Mouse (Mus musculus): ENCODE data around the gene Ptprn2.

Ptprn2 gene

DNA sequence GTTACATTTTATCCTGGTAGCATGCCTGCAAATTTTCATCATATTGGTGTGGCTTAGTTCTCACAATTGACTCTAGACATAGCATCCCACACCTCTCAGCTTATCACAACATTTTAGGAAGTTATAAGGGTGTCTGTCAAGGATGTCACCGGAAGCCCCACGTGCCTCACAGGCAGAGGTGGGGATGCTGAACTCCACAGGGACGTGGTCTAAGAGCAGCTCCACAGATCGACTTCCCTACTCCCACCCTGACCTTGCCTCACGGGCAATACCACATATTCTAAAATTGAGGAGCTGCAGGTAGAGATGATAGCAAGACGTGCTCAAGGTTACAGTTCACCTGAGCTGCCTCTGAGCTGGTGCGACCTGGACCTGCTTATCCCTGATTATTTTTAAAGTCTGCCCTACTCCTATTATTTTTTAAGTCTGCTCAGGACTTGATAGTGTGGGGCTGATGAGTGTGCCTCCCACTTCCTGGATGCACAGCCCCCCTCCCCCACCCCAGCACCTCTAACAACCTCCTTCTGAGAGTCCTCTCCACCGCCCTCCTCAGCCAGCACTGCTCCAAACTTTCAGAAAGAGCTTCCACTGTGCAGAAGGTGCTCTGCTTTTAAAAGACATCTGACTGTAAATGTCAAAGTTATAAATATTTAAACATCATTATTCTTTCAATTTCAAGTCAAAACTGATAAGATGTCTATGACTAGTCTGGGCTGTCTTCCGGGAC lies 672.3 kb downstream of the Ptprn2 start:
- in situ Hi-C loops (cut with MseI, MboI) = no loop called here

DNA sequence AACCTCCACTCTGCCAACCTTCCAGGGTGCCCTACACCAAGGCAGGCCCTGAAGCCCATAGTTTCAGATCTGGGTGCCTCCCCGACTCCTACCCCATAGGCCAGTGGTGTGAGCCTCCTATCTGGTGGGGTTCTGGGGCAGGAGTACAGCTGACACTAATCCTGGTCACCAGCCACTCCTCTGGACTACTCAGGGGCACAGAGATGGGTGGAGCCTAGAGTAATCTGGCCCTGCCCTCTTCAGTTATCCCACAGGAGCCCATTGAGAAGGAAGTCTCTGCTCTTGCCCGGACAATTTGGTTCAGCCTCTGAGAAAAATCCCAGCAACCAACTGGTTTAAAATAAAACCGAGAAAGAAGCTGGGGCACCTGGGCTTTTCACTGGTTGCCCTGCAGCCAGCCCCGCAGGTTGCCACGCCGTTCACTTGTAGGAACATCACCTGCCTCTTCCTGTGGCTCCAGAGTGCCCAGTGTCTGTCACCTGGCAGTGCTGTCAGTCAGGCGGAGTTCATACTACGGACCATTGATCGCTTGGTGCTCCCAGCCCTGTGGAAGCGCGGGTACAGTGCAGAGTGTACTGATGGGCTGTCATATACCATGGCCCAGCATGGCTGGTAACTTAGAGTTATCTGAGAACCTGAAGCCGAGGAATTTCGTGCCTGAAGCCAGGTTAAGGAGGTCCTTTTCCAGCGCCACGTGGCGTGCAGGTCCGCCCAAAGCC lies 673.6 kb downstream of the Ptprn2 start:
- in situ Hi-C loops (cut with MseI, MboI) = no loop called here

DNA sequence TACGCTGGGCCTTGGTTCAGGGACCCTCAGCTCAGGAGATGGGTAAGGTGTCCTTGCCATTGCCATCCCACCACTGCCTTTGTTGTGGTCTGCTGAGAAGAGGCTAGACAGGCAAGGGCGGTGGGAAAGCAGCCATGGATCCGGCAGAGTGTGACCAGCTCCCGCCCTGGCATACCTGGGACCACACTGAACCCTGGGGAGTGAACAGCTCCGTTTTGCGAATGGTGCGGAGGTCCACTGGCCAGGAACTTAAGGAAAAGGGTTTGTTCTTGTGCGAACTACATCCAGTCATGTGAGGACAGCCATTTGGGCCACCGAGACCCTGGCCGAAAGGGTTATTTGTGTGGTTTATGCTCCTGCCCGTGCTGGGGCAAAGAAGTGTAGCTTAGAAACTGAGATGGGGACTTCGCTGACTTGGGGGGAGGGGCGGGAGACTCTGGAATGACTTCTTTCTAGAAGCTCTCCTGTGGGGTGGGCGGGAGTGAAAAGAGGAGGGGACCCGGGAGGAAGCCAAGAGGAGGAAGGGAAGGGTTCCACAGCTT lies 674.2 kb downstream of the Ptprn2 start:
- in situ Hi-C loops (cut with MseI, MboI) = no loop called here

- in situ Hi-C loops (cut with MseI, MboI) = no loop called here
Measured at GRCm38 (mm10) chr12:117160211-117160891, 674.8 kb downstream of the Ptprn2 start.

DNA sequence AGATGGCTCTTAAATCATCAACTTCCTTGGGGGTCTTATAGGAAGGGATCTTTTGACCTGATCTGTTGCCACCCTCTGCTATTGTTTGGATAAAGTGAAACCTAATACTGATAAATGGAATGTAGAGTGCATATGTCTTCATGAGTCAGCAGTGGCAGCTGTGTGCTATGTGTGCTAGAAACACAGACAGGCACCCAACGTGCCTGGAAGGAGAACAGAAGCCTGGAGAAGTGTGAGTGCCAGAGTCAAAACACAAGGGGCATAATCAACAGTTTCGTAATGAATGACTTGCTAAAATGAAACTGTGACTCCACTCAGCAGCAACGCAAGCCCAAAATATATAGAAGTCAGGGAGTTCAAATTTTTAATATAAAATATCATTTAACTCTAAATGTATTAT lies 676.7 kb downstream of the Ptprn2 start:
- in situ Hi-C loops (cut with MseI, MboI) = no loop called here

DNA sequence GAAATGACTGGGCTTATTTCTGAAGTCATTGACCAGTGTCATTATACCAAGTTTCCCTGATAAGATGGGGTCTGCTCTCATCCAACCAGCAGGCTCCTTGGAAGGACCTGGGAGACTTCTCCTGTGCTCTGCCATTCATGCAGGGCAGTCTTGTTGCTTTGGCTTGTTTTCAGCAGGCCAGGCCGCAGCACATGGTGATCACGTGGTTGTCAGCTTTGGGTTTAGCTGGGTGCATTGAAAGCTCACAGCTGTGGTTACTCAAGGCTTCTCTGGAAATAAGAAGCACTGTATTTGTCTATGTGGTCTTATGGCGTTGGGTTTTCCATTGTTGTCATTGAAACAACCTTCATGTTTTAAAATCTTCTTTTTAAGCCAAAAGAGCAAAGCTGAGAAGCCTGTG lies 678.3 kb downstream of the Ptprn2 start:
- in situ Hi-C loops (cut with MseI, MboI) = no loop called here

DNA sequence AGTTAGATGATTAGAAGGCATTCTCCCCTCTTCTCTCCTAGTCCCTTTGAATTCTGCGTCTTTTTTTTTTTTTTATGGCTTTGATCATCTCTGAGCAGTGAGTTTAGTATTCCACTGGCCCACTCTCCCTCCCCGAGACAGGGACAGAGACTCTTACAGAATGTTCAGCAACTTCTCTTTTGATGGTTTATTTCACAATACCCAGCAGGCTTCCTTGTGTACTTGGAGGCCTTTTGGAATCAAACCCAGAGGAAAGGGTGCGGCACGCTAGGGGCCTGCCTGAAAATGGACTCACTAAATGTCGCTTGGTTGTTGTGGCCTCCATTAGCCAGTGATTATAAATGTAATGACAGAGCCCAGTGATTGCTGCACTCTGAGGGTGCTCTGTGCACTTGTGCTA lies 680.7 kb downstream of the Ptprn2 start:
- in situ Hi-C loops (cut with MseI, MboI) = no loop called here

- in situ Hi-C loops (cut with MseI, MboI) = no loop called here
Measured at GRCm38 (mm10) chr12:117169670-117170069, 684.1 kb downstream of the Ptprn2 start.

- in situ Hi-C loops (cut with MseI, MboI) = no loop called here
Measured at GRCm38 (mm10) chr12:117172529-117172884, 687.0 kb downstream of the Ptprn2 start.

GRCm38 (mm10) chr12:117172885-117173529 lies 687.5 kb downstream of the Ptprn2 start:
- in situ Hi-C loops (cut with MseI, MboI) = no loop called here

DNA sequence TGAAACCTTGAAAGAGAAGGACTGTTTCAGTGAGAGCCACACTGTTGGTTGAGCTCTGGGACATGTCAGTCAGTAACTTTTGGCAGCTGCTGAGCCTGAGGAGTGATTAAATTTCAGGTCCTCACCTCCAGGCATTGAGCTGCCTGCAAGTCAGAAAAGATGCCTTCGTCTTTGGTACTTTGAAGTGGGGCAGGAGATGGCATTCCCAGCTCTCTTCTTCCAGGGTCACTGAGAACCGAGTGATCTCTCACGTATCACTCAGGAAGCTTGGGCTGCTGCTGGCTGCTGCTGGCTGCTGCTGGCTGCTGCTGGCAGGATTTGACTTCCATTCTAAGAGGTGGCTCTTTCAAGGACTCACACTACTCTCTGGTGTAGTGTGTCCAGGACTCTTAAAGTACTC lies 688.7 kb downstream of the Ptprn2 start:
- in situ Hi-C loops (cut with MseI, MboI) = no loop called here

DNA sequence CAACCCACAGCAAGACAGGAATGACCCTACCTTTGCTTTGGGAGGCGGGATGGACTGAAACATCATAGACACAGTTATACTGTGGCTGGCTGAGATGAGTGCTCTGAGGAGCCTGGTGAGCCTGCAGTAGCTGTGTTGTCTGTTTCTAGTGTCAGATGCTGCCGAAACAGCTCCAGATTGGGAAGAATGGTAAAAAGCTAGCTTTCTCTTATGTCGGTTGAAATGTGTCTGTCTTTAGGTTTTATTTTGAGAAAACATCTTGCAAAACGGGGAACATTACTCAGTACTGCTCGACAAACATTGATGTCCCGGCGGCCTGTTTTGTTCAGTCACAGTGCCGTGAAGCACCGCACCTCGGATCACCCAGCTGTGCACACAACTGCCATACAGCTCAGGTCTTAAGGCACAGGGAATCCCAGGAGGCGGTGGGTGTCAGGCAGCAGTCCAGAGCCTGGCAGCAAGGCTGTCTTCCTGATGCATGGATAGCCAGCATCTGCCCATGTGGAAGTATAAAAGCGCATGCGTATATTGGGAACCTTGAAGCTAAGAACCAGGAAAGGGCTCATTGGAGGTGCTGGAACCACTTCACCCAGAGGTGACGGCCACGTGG lies 689.7 kb downstream of the Ptprn2 start:
- in situ Hi-C loops (cut with MseI, MboI) = no loop called here

GRCm38 (mm10) chr12:117176259-117176823 lies 690.8 kb downstream of the Ptprn2 start:
- in situ Hi-C loops (cut with MseI, MboI) = no loop called here

GRCm38 (mm10) chr12:117187167-117187566 lies 701.6 kb downstream of the Ptprn2 start:
- in situ Hi-C loops (cut with MseI, MboI) = no loop called here

GRCm38 (mm10) chr12:117192001-117192400 lies 706.5 kb downstream of the Ptprn2 start:
- in situ Hi-C loops (cut with MseI, MboI) = no loop called here

DNA sequence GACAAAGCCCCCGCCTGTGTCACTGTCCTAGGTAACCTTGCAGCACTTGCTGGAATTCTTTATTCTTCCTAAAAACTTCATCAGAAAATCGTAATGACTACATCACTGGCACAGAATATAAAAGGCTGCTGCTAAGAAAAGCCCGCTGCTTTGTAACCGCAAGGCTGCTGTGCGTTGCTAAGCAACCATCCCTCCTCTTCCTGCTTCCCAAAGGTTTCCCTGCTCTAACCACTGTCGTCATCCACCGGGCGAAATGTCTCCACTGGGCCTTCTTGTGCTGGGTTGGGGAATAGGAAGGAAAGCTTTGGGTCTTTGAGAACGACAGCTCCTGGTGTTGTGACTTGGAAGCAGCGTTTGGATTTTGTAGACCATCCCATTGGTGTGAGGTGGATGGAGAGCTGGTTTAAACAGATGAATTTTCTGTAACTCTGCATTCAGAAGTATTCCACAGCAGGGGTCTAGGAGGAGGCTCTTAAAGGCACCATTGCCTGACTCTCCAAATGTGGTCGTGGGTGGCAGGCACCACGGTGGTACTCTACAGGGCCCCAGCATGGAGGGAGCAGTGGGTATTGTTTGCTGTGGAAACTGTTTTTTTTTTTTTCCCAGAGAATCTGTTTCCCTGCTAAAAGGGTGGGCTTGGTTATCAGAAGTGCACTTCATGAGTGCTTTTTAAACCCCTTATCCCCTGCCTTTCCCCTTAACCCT lies 711.4 kb downstream of the Ptprn2 start:
- in situ Hi-C loops (cut with MseI, MboI) = no loop called here

- in situ Hi-C loops (cut with MseI, MboI) = no loop called here
Measured at GRCm38 (mm10) chr12:117198093-117198492, 712.6 kb downstream of the Ptprn2 start.

- in situ Hi-C loops (cut with MseI, MboI) = no loop called here
Measured at GRCm38 (mm10) chr12:117200117-117200516, 714.6 kb downstream of the Ptprn2 start.

GRCm38 (mm10) chr12:117200590-117200989 lies 715.1 kb downstream of the Ptprn2 start:
- in situ Hi-C loops (cut with MseI, MboI) = no loop called here

DNA sequence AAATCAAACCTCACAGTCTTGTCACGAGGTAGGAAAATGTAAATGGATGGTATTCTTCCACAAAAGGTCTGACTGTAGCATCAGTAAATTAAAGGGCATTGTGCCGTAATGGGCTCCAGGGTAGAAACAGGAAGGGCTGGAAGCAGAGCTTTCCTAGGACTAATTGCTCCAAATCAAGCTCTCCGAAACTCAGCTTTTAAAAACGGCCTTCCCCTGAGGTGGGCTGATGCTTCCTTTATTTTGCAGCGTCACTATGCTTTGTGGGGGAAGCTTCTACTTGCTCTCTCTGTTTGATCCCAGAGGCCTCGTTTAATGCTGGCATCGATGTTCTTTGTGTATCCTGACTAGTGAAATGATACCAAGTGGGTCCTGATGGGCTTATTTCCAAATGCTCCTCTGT lies 718.0 kb downstream of the Ptprn2 start:
- in situ Hi-C loops (cut with MseI, MboI) = no loop called here

DNA sequence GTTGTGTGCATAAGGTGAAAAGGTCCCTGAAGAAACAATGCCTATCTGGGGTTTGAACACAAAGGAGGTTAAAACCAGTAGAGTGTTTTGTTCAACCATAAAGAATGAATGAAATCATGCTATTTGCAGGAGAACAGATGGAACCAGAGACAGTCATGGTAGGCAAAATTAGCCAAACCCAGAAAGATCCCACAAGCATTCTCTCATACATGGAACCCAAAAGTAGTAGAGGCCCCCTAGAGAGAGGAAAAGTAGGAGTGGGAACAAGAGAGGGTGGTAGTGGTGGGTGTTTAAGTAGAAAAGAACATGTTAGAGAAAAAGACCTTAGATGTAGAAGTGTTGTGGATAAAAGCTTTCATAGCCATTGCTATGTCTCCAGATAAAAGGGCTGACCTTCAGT lies 719.4 kb downstream of the Ptprn2 start:
- in situ Hi-C loops (cut with MseI, MboI) = no loop called here
